Mouse (Mus musculus) kidney, adult 2 months (tissue): ENCODE measurements around the gene Olfr1404. TPM values are rescaled to one million over a fixed set of nuclear protein-coding genes. Genes with fewer than 3 reads are reported as not detected.
"Not testable (repeated sequence)": the region's sequence is repeated elsewhere in the genome, so short reads cannot be mapped to it uniquely, and the experiment has no call there.

ENCODE experiments used
- DNase-seq: peaks from one replicate; pipeline ENCODE4 v3.0.0; 2021
- H3K27ac ChIP-seq: fragments of 200-500 bp; 2 replicates; pipeline ENCODE4 v1.5.1; 2012; ENCODE audit warnings: low read depth, low read length, control low read depth, inconsistent platforms; ENCODE audit not compliant: insufficient read depth
- H3K27me3 ChIP-seq: fragments of 200-500 bp; replicated peaks from 2 replicates; pipeline ENCODE4 v1.6.1; 2012; ENCODE audit warnings: mild to moderate bottlenecking, moderate library complexity, low read length, inconsistent platforms; ENCODE audit not compliant: control insufficient read depth, insufficient read depth
- H3K36me3 ChIP-seq: fragments of 200-500 bp; 2 replicates; pipeline ENCODE4 v1.6.1; 2012; ENCODE audit warnings: mild to moderate bottlenecking, moderate library complexity, low read length, inconsistent platforms; ENCODE audit not compliant: control insufficient read depth, insufficient read depth
- H3K4me1 ChIP-seq: fragments of 200-500 bp; 2 replicates; pipeline ENCODE4 v1.6.1; 2011; ENCODE audit warnings: low read length; ENCODE audit not compliant: control insufficient read depth, insufficient read depth
- H3K4me3 ChIP-seq: fragments of 200-500 bp; 2 replicates; pipeline ENCODE4 v1.5.1; 2011; ENCODE audit warnings: mild to moderate bottlenecking, low read depth, low read length, control low read depth; ENCODE audit not compliant: insufficient read depth
- CTCF ChIP-seq: fragments of 200-500 bp; conservative IDR thresholded peaks from 2 replicates; pipeline ENCODE4 v1.5.1; 2011; ENCODE audit warnings: low read depth, mild to moderate bottlenecking, control low read depth, low read length, moderate library complexity, mixed read lengths; ENCODE audit not compliant: insufficient read depth, insufficient read length
- POLR2A ChIP-seq: fragments of 200-500 bp; IDR thresholded peaks from one replicate; pipeline ENCODE4 v1.6.1; 2011; ENCODE audit warnings: low read depth, low read length, control low read depth
- WGBS: fragments of 180-500 bp; shearing (Covaris S2); methylation state at CpG from one replicate; pipeline ENCODE4 v1.1.7; 2018; 5-methylcytosine and 5-hydroxymethylcytosine counted together
- polyA plus RNA-seq: library from polyadenylated mRNA; depleted of rRNA; stranded (reverse); fragments of >200 nt; gene quantifications from 2 replicates; pipeline ENCODE4 v1.2.3, GENCODE M21; 2012; rRNA removed

Olfr1404 gene
- polyA plus RNA-seq, result not detected in 2 replicates

DNA sequence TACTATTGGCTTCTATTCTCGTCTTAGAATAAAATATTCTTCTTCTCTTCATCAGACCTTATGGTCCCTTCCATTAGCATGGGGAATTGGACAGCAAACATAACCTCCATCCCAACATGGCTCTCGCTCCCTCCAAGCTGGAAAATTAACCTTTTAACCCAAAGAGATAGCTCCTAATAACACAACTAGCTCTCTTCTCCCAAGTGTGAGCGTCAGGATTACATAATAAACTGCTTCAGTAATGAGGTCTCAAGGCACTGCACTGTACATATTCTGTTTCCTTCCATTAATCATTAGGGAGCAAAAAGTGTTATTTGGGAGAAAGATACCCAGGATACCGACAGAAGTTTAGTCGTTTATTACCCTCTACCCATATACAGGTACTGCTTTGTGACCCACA lies at the start of gene Olfr1404:
Gene Olfr1404, plus strand, starts transcription at position 301 of the 400 bp plus-strand sequence.
- no peaks in the 10 kb centered on the region for H3K4me1 ChIP-seq
- WGBS, result 69% methylated on average over 5 of the region's 5 CpGs
- H3K36me3 ChIP-seq, result no peaks in the 10 kb centered on the region
- TF ChIP-seq CTCF (no peak), POLR2A (no peak)
- no peak for DNase-seq
- H3K27me3 ChIP-seq, result no peaks in the 10 kb centered on the region
- no peak within 1 kb of the TSS for H3K27ac ChIP-seq
- H3K4me3 ChIP-seq, result no peak within 1 kb of the TSS

DNA sequence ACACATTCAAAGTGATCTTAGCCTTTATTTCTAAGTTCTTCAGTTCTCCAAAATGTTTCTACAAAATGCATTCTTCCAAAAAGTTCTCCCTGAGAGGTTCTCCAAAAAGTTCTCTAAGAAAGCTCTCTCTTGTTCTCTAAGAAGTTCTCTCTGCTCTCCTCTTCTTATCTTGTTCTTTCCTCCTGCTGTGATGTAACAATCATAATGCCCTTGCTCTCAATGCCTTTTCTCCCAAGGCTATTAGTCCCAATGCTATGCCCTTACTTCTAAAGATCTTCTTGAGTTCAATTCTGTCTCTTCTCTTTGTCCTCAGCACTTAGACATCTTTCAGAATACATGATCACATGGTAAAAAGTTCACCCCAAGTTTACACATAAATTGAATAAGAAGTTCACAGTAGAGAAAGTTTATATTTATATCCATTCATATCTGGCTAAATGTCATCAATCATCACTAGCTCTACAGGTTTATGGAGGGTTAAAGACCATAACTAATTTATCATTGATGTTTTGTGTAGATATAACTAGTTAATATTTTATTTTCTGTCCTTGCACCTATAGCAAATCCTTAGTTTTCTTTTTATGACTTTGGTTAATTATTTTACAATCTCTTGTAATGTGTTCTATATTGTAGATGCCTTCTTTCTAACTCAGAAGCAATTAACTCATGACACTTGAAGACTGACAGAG lies 37.9 kb upstream of the Olfr1404 start:
- no peak overlapping the region for H3K27ac ChIP-seq
- no peaks in the 10 kb centered on the region for H3K4me1 ChIP-seq
- no peak overlapping the region for H3K4me3 ChIP-seq
- H3K36me3 ChIP-seq, result no peaks in the 10 kb centered on the region
- TF ChIP-seq POLR2A (no peak), CTCF (no peak)
- DNase-seq, result no peak
- no peaks in the 10 kb centered on the region for H3K27me3 ChIP-seq

DNA sequence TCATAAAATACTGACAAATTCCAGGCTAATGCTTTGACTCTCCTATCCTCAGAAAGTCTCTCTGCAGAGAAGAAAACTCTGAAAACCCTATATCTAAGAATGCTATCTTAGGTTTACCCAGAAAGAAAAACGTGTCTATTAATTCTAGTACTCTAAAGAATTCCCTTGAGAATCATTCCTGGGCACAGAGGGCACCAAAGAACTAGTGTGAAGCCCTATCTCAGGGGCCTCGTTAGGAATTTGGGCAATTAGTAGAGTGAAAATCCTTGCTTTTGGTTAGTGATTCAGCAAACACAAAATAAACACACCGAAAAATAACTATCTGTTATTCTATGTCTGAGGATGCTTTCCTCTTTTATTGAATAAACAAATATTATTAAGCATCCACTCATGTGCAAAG lies 21.7 kb upstream of the Olfr1404 start, which contains the start of gene Olfr1406:
Gene Olfr1406, minus strand, starts transcription at position 101 of the 400 bp plus-strand sequence.
- Histone ChIP-seq H3K36me3 (no peaks in the 10 kb centered on the region), H3K27me3 (no peaks in the 10 kb centered on the region), H3K27ac (no peak within 1 kb of the TSS), H3K4me3 (no peak within 1 kb of the TSS), H3K4me1 (no peaks in the 10 kb centered on the region)
- TF ChIP-seq POLR2A, result no peak
- TF ChIP-seq CTCF, result no peak
- WGBS, result 53% methylated on average over 3 of the region's 3 CpGs
- no peak for DNase-seq

DNA sequence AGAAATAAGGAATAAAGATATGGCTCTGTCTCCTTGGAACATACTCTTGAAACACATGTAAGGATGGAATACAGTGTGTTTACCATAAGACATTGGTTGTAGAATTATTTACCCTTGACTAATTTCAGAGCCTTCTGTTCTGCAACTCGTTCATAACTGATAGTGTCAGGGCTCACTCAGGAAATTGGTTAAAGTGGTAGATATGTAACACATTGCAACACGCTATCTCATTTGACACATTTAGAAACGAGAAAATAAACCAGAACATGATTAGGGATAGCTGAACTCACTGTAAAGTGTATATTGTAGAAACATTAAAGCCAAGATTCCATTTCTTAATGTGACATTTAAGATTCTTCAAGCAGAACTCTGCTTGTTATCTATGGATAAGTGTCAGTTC lies 20.1 kb upstream of the Olfr1404 start:
- no peak overlapping the region for H3K4me3 ChIP-seq
- TF ChIP-seq POLR2A (no peak), CTCF (no peak)
- H3K27ac ChIP-seq, result no peak overlapping the region
- no peaks in the 10 kb centered on the region for H3K27me3 ChIP-seq
- WGBS, result 65% methylated on average over 3 of the region's 3 CpGs
- no peaks in the 10 kb centered on the region for H3K4me1 ChIP-seq
- no peaks in the 10 kb centered on the region for H3K36me3 ChIP-seq
- no peak for DNase-seq

DNA sequence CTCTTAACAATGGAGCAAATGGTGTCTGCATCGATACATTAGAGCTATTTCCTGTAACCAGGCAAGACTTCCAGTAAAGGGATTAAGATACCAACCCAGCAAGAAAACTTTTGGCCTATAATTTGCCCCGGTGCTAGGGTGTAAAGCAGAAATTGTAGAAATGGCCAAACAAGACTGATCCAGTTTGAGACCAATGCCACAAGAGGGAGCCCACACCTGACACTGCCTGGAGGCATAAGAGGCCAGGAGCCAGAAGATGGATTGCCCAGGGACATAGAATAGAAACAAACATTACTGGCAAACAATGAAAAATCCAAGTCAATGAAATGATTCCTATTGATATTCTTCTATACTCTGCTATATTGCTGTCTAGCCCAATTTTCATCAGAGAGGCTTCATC lies 15.8 kb upstream of the Olfr1404 start:
- Histone ChIP-seq H3K27ac (no peak overlapping the region), H3K27me3 (no peaks in the 10 kb centered on the region), H3K4me1 (no peaks in the 10 kb centered on the region), H3K36me3 (no peaks in the 10 kb centered on the region), H3K4me3 (no peak overlapping the region)
- DNase-seq, result no peak
- TF ChIP-seq CTCF (no peak), POLR2A (no peak)
- WGBS, result 81% methylated on average over 2 of the region's 2 CpGs

DNA sequence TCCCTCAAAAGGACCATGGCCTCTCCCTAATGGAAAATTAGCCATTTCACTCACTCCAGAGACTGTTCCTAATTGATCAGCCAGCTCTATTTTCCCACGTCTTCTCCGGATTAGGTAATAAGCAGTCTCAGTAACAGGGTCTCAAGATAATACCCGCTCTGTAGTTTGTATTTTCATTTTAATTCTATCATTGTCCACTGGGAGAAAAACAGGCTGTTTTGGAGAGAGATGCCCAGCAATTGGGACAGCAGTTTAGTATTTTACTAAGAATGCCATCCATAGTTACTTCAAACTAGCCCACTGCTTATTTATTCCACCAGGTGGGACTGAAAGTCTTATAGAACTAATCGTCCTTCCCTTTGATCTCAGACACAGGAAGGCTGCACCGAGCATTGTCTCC lies 14.7 kb upstream of the Olfr1404 start, which contains the start of gene Olfr218:
Gene Olfr218, plus strand, starts transcription at position 301 of the 400 bp plus-strand sequence.
- Histone ChIP-seq H3K4me3 (no peak within 1 kb of the TSS), H3K4me1 (no peaks in the 10 kb centered on the region), H3K27me3 (no peaks in the 10 kb centered on the region), H3K36me3 (no peaks in the 10 kb centered on the region), H3K27ac (no peak within 1 kb of the TSS)
- 70% methylated on average over 5 of the region's 5 CpGs for WGBS
- TF ChIP-seq CTCF (no peak), POLR2A (no peak)
- DNase-seq, result no peak

DNA sequence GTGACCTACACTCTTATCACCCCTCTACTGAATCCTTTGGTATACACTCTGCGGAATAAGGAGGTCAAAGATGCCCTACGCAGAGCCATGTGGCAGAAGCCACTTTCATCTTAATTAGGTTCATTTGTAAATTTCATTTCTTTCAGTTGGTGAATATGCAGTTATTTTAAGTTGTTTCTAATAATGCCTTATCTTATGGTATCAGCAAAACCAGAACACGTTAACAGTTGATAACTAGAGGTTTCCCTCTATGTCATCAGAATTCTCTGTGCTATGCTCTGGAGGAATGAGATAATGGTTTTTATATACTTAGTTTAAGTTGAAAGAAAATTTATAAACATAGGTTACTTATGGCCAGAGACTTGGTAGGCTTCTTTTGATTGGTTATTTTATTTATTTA lies 4.3 kb downstream of the Olfr1404 start:
- no peak overlapping the region for H3K27ac ChIP-seq
- 93% methylated on average over 3 of the region's 3 CpGs for WGBS
- H3K27me3 ChIP-seq, result no peaks in the 10 kb centered on the region
- H3K36me3 ChIP-seq, result no peaks in the 10 kb centered on the region
- no peak overlapping the region for H3K4me3 ChIP-seq
- DNase-seq, result no peak
- no peak for TF ChIP-seq CTCF
- no peak for TF ChIP-seq POLR2A
- H3K4me1 ChIP-seq, result no peaks in the 10 kb centered on the region

DNA sequence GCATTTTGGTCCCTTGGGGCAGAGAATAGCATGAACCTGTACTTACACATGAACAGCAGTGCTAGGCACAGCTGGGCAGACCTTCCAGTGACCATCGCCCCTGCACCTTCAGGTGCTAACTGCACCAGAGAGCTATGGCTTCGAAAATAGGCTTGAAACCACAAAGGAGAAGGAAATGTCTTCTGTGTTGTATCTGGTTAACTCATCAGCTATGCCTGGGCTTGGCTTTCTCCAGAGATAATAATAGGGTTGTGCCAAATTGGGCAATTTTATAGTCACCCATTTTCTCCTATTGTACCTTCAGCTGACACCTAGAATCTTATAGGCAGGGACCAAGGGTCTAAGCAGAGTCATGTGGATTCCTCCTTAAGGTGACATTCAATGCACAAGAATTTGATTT lies 14.9 kb downstream of the Olfr1404 start, which contains the start of gene Fcer1a:
Gene Fcer1a, minus strand, starts transcription at position 134 of the 400 bp plus-strand sequence.
- no peak within 1 kb of the TSS for H3K4me3 ChIP-seq
- no peak within 1 kb of the TSS for H3K27ac ChIP-seq
- TF ChIP-seq POLR2A, result no peak
- no peak for TF ChIP-seq CTCF
- no peaks in the 10 kb centered on the region for H3K4me1 ChIP-seq
- DNase-seq, result no peak
- H3K36me3 ChIP-seq, result no peaks in the 10 kb centered on the region
- H3K27me3 ChIP-seq, result no peaks in the 10 kb centered on the region
- WGBS, result 79% methylated on average over 2 of the region's 2 CpGs

DNA sequence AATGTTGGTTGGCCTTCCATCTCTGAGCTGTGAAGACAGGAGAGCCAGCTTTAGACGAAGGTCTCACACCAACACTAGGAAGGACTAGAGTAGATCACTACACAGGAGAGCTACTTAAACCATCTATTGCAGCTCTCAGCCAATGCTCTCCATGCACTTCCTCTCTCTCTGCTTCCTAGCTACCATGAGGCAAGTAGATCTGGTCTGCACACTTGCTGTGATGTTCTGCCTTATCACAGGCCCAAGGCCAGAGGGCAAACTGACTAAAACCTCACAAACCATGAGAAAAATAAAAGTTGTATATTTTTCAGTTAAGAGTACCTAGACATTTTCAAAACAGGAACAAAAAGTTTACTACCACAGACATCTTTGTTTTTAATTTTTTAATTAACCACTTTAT lies 24.8 kb downstream of the Olfr1404 start:
- DNase-seq, H3K4me3 ChIP-seq: not testable (repeated sequence)
- WGBS, result 83% methylated on average over 1 of the region's 1 CpGs

More for the DNA sequence above, 24.8 kb downstream of the Olfr1404 start:
- not testable (repeated sequence) for H3K27ac ChIP-seq, H3K4me1 ChIP-seq, H3K36me3 ChIP-seq, H3K27me3 ChIP-seq
